Mouse (Mus musculus): ENCODE measurements around the gene Phpt1.

DNA sequence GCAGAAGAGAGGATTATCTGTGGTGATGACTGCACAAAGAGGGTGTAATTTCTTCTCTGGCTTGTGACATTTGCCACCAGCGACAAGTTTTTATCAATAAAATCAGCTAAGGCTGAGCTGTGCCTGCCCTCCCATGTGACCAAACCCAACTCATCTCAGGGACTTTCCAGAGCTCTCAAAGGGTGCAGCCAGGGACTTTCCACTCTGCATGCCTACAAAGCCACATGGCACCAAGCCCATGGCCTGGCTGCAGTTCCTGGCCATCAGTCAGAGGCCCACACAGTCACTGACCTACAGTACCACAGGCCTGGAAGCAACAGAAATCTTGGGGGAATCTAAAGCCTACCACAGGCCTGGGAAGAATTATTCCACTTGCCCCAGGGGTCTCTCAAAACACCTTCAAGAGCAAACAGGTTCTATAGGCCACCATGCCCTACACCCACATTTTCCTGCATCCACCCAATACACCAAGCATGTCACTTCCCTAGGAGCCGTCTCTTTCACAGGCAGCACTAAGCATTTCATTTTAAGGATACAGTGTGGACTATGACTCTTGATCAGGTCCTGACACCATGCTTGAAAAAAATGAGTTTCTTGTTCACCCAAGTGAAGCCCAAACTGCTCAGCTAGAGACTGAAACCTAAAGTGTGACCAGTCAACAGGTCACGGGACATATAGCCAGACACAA lies 40.7 kb downstream of the Phpt1 start:
- no peak for TF ChIP-seq CTCF (IDR thresholded peaks at IDR 0.05 in 2 of 3, conservative IDR thresholded peaks at IDR 0.05 in 1 of 3; ENCODE audit: control insufficient read depth in 1 of 3, insufficient read depth in 1 of 3, low read depth in 2 of 3, low read length in 3 of 3, poor library complexity in 1 of 3, severe bottlenecking in 1 of 3)
- no peak for TF ChIP-seq RCOR1 (IDR thresholded peaks at IDR 0.05; ENCODE audit: low read depth, low read length)
- TF ChIP-seq USF2 (IDR thresholded peaks at IDR 0.05; ENCODE audit: borderline replicate concordance in 1 of 2, insufficient read depth in 1 of 2, low read depth in 1 of 2, low read length in 2 of 2), result 0 out of 4 replicates have a peak, but pooled peaks of 1 of the 2 experiments have one; percentile 21
- TF ChIP-seq POLR2A (IDR thresholded peaks at IDR 0.05; ENCODE audit: control insufficient read depth in 1 of 2, insufficient read depth in 1 of 2, low read depth in 1 of 2, low read length in 2 of 2, poor library complexity in 1 of 2), result no peak
- no peak for TF ChIP-seq POLR2AphosphoS2 (IDR thresholded peaks at IDR 0.05; ENCODE audit: low read length)
- no peak for TF ChIP-seq POLR2AphosphoS5 (IDR thresholded peaks at IDR 0.05; ENCODE audit: borderline replicate concordance, low read depth, low read length)
- no peak for TF ChIP-seq GATA1 (IDR thresholded peaks at IDR 0.05; ENCODE audit: low read depth, low read length)
